Mouse (Mus musculus) C2C12 (cell line): Measurements from ENCODE around the gene Lman1l. TPM values are rescaled to one million over a fixed set of nuclear protein-coding genes. Genes with fewer than 3 reads are reported as not detected.

Experiments used
- H3K27me3 ChIP-seq: one replicate; pipeline ENCODE4 v1.6.1; 2011; ENCODE audit not compliant: control insufficient read depth, insufficient read depth, insufficient read length
- H3K36me3 ChIP-seq: one replicate; pipeline ENCODE4 v1.6.1; 2011; ENCODE audit not compliant: control insufficient read depth, insufficient read depth
- H3K4me3 ChIP-seq: one replicate; pipeline ENCODE4 v1.5.1; 2011; ENCODE audit warnings: mild to moderate bottlenecking, control low read depth; ENCODE audit not compliant: poor library complexity, insufficient read depth, severe bottlenecking
- H3K79me2 ChIP-seq: one replicate; pipeline ENCODE4 v1.6.1; 2011; ENCODE audit not compliant: control insufficient read depth, insufficient read depth
- H3K79me3 ChIP-seq: one replicate; pipeline ENCODE4 v1.6.1; 2011; ENCODE audit warnings: low read depth, control low read depth
- H3ac ChIP-seq: one replicate; pipeline ENCODE3; 2011; ENCODE audit warnings: low read depth; ENCODE audit not compliant: control insufficient read depth, insufficient read length
- CEBPB ChIP-seq: IDR thresholded peaks from one replicate; pipeline ENCODE4 v1.6.1; 2011; ENCODE audit warnings: low read depth, mild to moderate bottlenecking, control low read depth, moderate library complexity
- CTCF ChIP-seq: IDR thresholded peaks from one replicate; pipeline ENCODE4 v1.5.1; 2011; ENCODE audit not compliant: control insufficient read depth, insufficient read depth, insufficient read length
- FOSL1 ChIP-seq: IDR thresholded peaks from one replicate; pipeline ENCODE4 v1.8.0; 2011; ENCODE audit warnings: mild to moderate bottlenecking, low read length; ENCODE audit not compliant: poor library complexity, insufficient read depth, severe bottlenecking
- MAX ChIP-seq: IDR thresholded peaks from one replicate; pipeline ENCODE4 v1.6.1; 2011; ENCODE audit warnings: mild to moderate bottlenecking, control low read depth
- MYOD1 ChIP-seq: IDR thresholded peaks from one replicate; pipeline ENCODE4 v1.6.1; 2011; ENCODE audit warnings: low read depth; ENCODE audit not compliant: control insufficient read depth, insufficient read length
- MYOG ChIP-seq: IDR thresholded peaks from one replicate; pipeline ENCODE4 v1.6.1; 2011; ENCODE audit not compliant: control insufficient read depth, insufficient read length; ENCODE audit errors: extremely low read depth
- USF1 ChIP-seq: IDR thresholded peaks from one replicate; pipeline ENCODE4 v1.6.1; 2011; ENCODE audit warnings: low read depth, mild to moderate bottlenecking, control low read depth, moderate library complexity
- polyA plus RNA-seq: library from polyadenylated mRNA; unstranded; fragments of >200 nt; fragmentation: generic; extraction: Trizol; gene quantifications from one replicate; pipeline ENCODE4 v1.2.1, GENCODE M21; 2012; ENCODE audit warnings: missing spikeins

Lman1l gene
- polyA plus RNA-seq, 1 experiment: 0.68 TPM

DNA sequence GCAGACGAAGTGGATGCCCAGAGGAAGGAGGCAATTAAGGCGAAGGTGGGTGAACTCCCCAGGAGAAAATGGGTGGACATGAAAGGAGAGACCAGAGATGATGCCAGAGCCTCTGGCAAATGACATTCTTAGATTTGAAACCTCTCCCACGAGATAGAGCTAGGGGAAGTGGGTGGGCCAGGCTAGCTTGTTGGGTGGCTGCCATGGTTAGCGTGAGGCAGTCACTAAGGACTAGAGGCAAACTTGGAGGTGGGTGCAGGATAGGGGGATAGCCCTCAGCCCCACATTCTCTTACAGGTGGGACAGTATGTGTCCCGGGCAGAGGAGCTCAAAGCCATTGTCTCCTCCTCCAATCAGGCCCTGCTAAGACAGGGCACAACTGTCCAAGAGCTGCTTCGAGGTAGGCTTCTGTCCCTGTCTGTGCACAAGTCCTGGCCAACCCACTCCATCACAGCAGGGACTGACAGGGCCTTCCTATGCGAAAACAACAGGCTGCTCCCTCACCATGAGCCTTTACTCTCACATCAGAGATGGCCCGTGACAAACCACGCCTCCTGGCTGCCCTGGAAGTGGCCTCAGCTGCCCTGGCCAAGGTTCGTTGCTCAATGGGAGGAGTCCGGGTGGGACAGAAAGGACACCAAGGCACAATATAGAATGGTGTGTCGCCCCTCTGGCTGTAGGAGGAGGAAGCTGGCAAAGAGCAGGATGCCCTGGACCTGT is 27.0 kb downstream of the Lman1l start:
- Histone ChIP-seq H3K4me3 (no peak overlapping the region), H3K27me3 (no peaks in the 10 kb centered on the region), H3K36me3 (peaks cover 19% of the 10 kb centered on the region), H3ac (no peak overlapping the region), H3K79me2 (peaks cover 17% of the 10 kb centered on the region), H3K79me3 (no peaks in the 10 kb centered on the region)
- no peak for TF ChIP-seq CEBPB
- TF ChIP-seq USF1: no peak
- TF ChIP-seq MAX: no peak
- TF ChIP-seq FOSL1: no peak
- no peak for TF ChIP-seq MYOD1
- no peak for TF ChIP-seq MYOG
- no peak for TF ChIP-seq CTCF

GRCm38 (mm10) chr9:57590726-57591125 is 29.8 kb downstream of the Lman1l start:
- Histone ChIP-seq H3K4me3 (no peak overlapping the region), H3ac (peak overlapping the region; percentile 18), H3K27me3 (no peaks in the 10 kb centered on the region), H3K79me2 (peaks cover 17% of the 10 kb centered on the region), H3K79me3 (no peaks in the 10 kb centered on the region), H3K36me3 (peaks cover 12% of the 10 kb centered on the region)
- TF ChIP-seq CTCF: peak; percentile 42
- TF ChIP-seq MAX: peak; percentile 58
- TF ChIP-seq CEBPB: no peak
- TF ChIP-seq FOSL1: no peak
- TF ChIP-seq USF1: no peak
- TF ChIP-seq MYOG: no peak
- TF ChIP-seq MYOD1: no peak

DNA sequence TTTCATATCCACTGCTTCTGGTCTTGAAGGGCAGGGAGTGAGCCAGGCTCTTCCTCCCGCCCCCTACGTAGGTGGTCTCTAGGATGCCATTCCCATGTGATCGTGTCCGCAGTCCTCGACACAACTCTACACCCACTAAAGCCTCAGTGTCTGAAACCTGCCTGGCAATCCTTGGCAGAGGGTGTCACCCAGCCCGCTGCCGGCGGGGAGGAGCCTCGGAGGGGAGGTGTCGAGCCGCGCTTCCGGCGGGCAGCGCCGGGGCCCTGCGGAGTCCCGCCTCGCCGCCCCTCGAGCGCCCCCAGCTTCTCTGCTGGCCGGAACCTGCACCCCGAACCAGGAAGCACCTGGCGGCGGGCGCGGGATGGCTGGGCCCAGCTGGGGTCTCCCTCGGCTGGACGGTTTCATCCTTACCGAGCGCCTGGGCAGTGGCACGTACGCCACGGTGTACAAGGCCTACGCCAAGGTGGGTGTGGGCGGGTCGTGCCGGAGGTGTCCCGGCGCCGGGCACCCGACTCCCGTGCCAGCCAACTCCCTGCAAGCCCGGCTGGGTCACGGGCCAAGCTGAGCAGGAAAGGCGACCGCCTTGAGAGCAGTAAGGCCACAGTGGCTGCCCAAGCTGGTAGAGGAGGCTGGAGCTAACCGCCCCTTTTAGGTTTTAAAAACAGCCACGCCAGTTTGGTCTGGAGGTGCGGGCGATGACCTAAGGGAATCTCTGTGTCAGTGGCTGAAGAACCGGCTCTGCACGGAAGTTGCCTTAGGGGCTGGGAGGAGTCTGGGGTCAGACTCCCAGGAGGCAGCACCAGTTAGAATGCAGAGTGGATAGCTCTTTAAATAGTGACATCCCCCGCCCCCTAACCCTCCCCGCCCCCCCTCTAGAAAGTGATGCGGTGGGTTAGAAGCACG is 31.1 kb downstream of the Lman1l start, which contains the start of gene Ulk3:
TSS of gene Ulk3 (plus strand) at position 229 of the 903 bp plus-strand sequence.
- H3K36me3 ChIP-seq: peaks cover 4% of the 10 kb centered on the region

GRCm38 (mm10) chr9:57584991-57585390 is 35.6 kb downstream of the Lman1l start:
- H3K36me3 ChIP-seq: peaks cover 21% of the 10 kb centered on the region
- no peak overlapping the region for H3ac ChIP-seq
- H3K79me3 ChIP-seq: no peaks in the 10 kb centered on the region
- peaks cover 1% of the 10 kb centered on the region for H3K79me2 ChIP-seq
- TF ChIP-seq MAX (no peak), CTCF (no peak), MYOD1 (no peak), USF1 (no peak), CEBPB (no peak), FOSL1 (no peak), MYOG (no peak)
- no peaks in the 10 kb centered on the region for H3K27me3 ChIP-seq
- H3K4me3 ChIP-seq: no peak overlapping the region

More for the DNA sequence above, 31.1 kb downstream of the Lman1l start, which contains the start of gene Ulk3:
- H3ac ChIP-seq: peak within 1 kb of the TSS; percentile 87
- TF ChIP-seq CTCF: peak; percentile 41
- TF ChIP-seq MAX: peak; percentile 23
- TF ChIP-seq MYOG: no peak
- TF ChIP-seq USF1: no peak
- peak within 1 kb of the TSS; percentile 51 for H3K4me3 ChIP-seq
- no peaks in the 10 kb centered on the region for H3K27me3 ChIP-seq
- H3K79me3 ChIP-seq: no peaks in the 10 kb centered on the region
- H3K79me2 ChIP-seq: peaks cover 17% of the 10 kb centered on the region

GRCm38 (mm10) chr9:57577144-57577849 is 43.3 kb downstream of the Lman1l start:
- Histone ChIP-seq H3K27me3 (no peaks in the 10 kb centered on the region), H3ac (no peak overlapping the region), H3K4me3 (no peak overlapping the region), H3K79me2 (no peaks in the 10 kb centered on the region), H3K36me3 (peaks cover 12% of the 10 kb centered on the region), H3K79me3 (no peaks in the 10 kb centered on the region)
- TF ChIP-seq MYOG (no peak), MAX (no peak), MYOD1 (no peak), USF1 (no peak), FOSL1 (no peak), CTCF (no peak), CEBPB (no peak)
